In genomic region chr11:29692683-29693272, GRCm38 (mm10) we compare ENCODE assay signal across 8 mouse cellular contexts. TPM values are rescaled to one million over a fixed set of nuclear protein-coding genes. Genes with fewer than 3 reads are reported as not detected.
DNase-seq lines count a peak whose midpoint lies in the region; ATAC-seq lines count a peak whose summit lies in the region.

TSS of gene Rtn4 (plus strand) at chr11:29692947.

- no peaks in the 10 kb centered on the region for H3K36me3 ChIP-seq in hindbrain, embryonic 15.5 days

- peak within 1 kb of the TSS; percentile 96 for H3K4me3 ChIP-seq in hindbrain, embryonic 15.5 days

- under 1% methylated on average over 43 of the region's 43 CpGs for WGBS in hindbrain, embryonic 15.5 days

- peak; percentile 99 for ATAC-seq in hindbrain, embryonic 15.5 days (ENCODE audit: low FRiP score, low read depth)

- H3K4me2 ChIP-seq in hindbrain, embryonic 15.5 days = peak within 1 kb of the TSS; percentile 65

- peak within 1 kb of the TSS; percentile 99 for H3K27ac ChIP-seq in hindbrain, embryonic 15.5 days (replicated peaks)

- peaks cover 22% of the 10 kb centered on the region for H3K4me1 ChIP-seq in hindbrain, embryonic 15.5 days (replicated peaks)

- peak; percentile 98 for DNase-seq in T-cell, adult 2 months (ENCODE audit: low spot score)
- peak; percentile 95 to 97 for DNase-seq in cerebellum, postnatal 36 days
- peak; percentile 97 to 98 for DNase-seq in frontal cortex, postnatal 36 days (ENCODE audit: low spot score in 2 of 2)
- DNase-seq in left cerebral cortex, adult 11 months (ENCODE audit: low spot score) = peak; percentile 98
- DNase-seq in lung, postnatal 4 days = peak; percentile 98 to 99
- DNase-seq in retina, postnatal 7 days (ENCODE audit: low read depth, low spot score) = peak; percentile 87
- peak; percentile 93 for DNase-seq in urinary bladder, adult 2 months (ENCODE audit: low spot score)

- peak within 1 kb of the TSS; percentile 100 for H3K9ac ChIP-seq in hindbrain, embryonic 15.5 days

- H3K27me3 ChIP-seq in hindbrain, embryonic 15.5 days = no peaks in the 10 kb centered on the region

- H3K9me3 ChIP-seq in hindbrain, embryonic 15.5 days = no peaks in the 10 kb centered on the region

RNA-seq across cellular contexts. Expression of gene Rtn4, which starts in this region (rescaled TPM):
- 136 TPM in 2 replicates for polyA plus RNA-seq in hindbrain, embryonic 15.5 days (2015; fragmentation: Nextera tagmentation; extraction: Ambion mirVana)
- 292 and 342 TPM in 2 replicates for polyA plus RNA-seq in urinary bladder, adult 2 months (2012; rRNA removed)

Comparison
In these comparisons a context has a peak if more than half of its experiments do, and no peak if none do; other contexts are left out.
1. Peak in every context shown above with its lines: DNase-seq, ATAC-seq, H3K4me3 ChIP-seq and H3K27ac ChIP-seq.